Mouse (Mus musculus) cerebellum, adult (tissue): ENCODE measurements around the gene Mmp14.

ENCODE experiments used
- ATAC-seq: cut with Nextera tagmentation; 2 replicates; pipeline ENCODE4 v1.9.2; 2017; ENCODE audit warnings: mild to moderate bottlenecking, moderate library complexity, mixed read lengths; ENCODE audit not compliant: insufficient number of reproducible peaks, low FRiP score, low TSS enrichment

Mmp14 gene

GRCm38 (mm10) chr14:54412629-54413170, 18.7 kb upstream of the Mmp14 start:
- ATAC-seq, result no peak

- no peak for ATAC-seq
Observed at GRCm38 (mm10) chr14:54413877-54414700, 17.3 kb upstream of the Mmp14 start.

GRCm38 (mm10) chr14:54415241-54416020, 16.0 kb upstream of the Mmp14 start:
- ATAC-seq, result no peak

- no peak for ATAC-seq
Observed at GRCm38 (mm10) chr14:54416229-54416775, 15.1 kb upstream of the Mmp14 start.

- ATAC-seq, result no peak
Observed at GRCm38 (mm10) chr14:54416830-54417229, 14.6 kb upstream of the Mmp14 start.

GRCm38 (mm10) chr14:54417623-54418081, 13.8 kb upstream of the Mmp14 start, which contains the start of gene Slc7a7:
Gene Slc7a7, minus strand, starts transcription at chr14:54417780.
- no peak for ATAC-seq

- no peak for ATAC-seq
Observed at GRCm38 (mm10) chr14:54421014-54421413, 10.4 kb upstream of the Mmp14 start.

GRCm38 (mm10) chr14:54423406-54423805, 8.0 kb upstream of the Mmp14 start:
- ATAC-seq, result no peak

GRCm38 (mm10) chr14:54424634-54425033, 6.8 kb upstream of the Mmp14 start:
- ATAC-seq, result no peak

GRCm38 (mm10) chr14:54425540-54425939, 5.9 kb upstream of the Mmp14 start:
- no peak for ATAC-seq

GRCm38 (mm10) chr14:54426003-54426688, 5.3 kb upstream of the Mmp14 start:
- 0 out of 2 replicates have a peak, but pooled peaks have one; percentile 5 for ATAC-seq

- peak; percentile 90 for ATAC-seq
Observed at GRCm38 (mm10) chr14:54426689-54427398, 4.6 kb upstream of the Mmp14 start, which contains the start of gene Mrpl52. Gene Mrpl52, plus strand, starts transcription at chr14:54426909.

GRCm38 (mm10) chr14:54427696-54428095, 3.7 kb upstream of the Mmp14 start:
- no peak for ATAC-seq

GRCm38 (mm10) chr14:54428421-54428820, 3.0 kb upstream of the Mmp14 start:
- no peak for ATAC-seq

GRCm38 (mm10) chr14:54429332-54430093, 1.9 kb upstream of the Mmp14 start:
- ATAC-seq, result no peak

GRCm38 (mm10) chr14:54430406-54431145, 836 bp upstream of the Mmp14 start:
- no peak for ATAC-seq

- no peak for ATAC-seq
Observed at GRCm38 (mm10) chr14:54432078-54432836, 845 bp downstream of the Mmp14 start.
